Mouse (Mus musculus) heart, adult 2 months (tissue): ENCODE measurements at regions not wholly inside any gene's neighbourhood (a gene's known extent, or its start where the extent isn't known, plus 50 kb on each side); places are given as distances from the start of the nearest gene placed in this dataset.
A peak's percentile ranks its signal among the peaks of the same experiment; 100 is the strongest.

Experiments used
- CTCF ChIP-seq: fragments of 200-600 bp; IDR thresholded peaks from 2 replicates; pipeline ENCODE4 v1.8.1; 2022; ENCODE audit warnings: antibody characterized with exemption, mild to moderate bottlenecking, moderate library complexity
- EP300 ChIP-seq: fragments of 200-500 bp; IDR thresholded peaks from 2 replicates; pipeline ENCODE4 v1.6.1; 2011; ENCODE audit warnings: low read depth, low read length, control low read depth; ENCODE audit not compliant: insufficient read depth
- POLR2A ChIP-seq: fragments of 200-500 bp; IDR thresholded peaks from 2 replicates; pipeline ENCODE4 v1.6.1; 2011; ENCODE audit warnings: mild to moderate bottlenecking, low read depth, low read length, control low read depth; ENCODE audit not compliant: insufficient read depth

DNA sequence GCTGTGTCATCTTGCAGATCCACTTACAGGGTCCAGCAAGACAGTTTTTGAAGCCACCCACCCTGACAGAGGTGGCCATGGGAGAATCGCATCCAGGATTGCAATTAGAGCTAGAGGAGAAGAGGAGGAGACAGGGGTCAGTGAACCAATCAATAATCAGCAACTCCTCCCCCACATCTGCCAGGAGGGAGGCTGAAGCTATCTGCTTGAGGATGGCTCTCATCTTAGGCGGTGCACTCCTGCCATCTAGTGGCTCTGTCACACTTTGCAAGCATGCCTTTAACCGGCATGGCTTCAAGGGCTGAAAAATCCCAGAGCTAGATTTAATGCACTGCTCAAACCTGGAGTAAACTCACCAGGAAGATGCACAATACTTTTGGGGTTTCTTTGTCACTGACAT, 1425.9 kb upstream of the Gm7489 start:
- TF ChIP-seq CTCF = peak; percentile 91
- TF ChIP-seq POLR2A = no peak
- peak; percentile 55; the same call in 1 of the 2 replicates for TF ChIP-seq EP300
